Mouse (Mus musculus): ENCODE data around the gene Siae.

GRCm38 (mm10) chr9:37666045-37666444 lies 110.5 kb downstream of the Siae start:
- TF ChIP-seq CTCF (IDR thresholded peaks at IDR 0.05; ENCODE audit: control insufficient read depth, insufficient read depth, low read length) (no peak), POLR2A (IDR thresholded peaks at IDR 0.05; ENCODE audit: borderline replicate concordance, control insufficient read depth, low read depth, low read length) (no peak)

All from bone marrow, adult 2 months (tissue).